Mouse (Mus musculus) intestine, postnatal 0 days (tissue): ENCODE measurements around the gene Gm20509. TPM values are rescaled to one million over a fixed set of nuclear protein-coding genes. Genes with fewer than 3 reads are reported as not detected.
"Not testable (repeated sequence)": the region's sequence is repeated elsewhere in the genome, so short reads cannot be mapped to it uniquely, and the experiment has no call there.

Experiments used
- ATAC-seq: fragments of 200-750 bp; cut with Nextera tagmentation; 2 replicates; pipeline ENCODE4 v1.8.0; 2017; ENCODE audit warnings: mild to moderate bottlenecking, moderate TSS enrichment, moderate library complexity
- H3K27ac ChIP-seq: fragments of 300-500 bp; sonication (generic); 2 replicates; pipeline ENCODE4 v1.5.1; 2014; ENCODE audit warnings: mild to moderate bottlenecking, low read depth, low read length, moderate library complexity
- H3K27me3 ChIP-seq: fragments of 300-500 bp; sonication (generic); replicated peaks from 2 replicates; pipeline ENCODE4 v1.6.1; 2014; ENCODE audit warnings: low read length, mixed read lengths; ENCODE audit not compliant: control insufficient read depth, insufficient read depth
- H3K36me3 ChIP-seq: fragments of 300-500 bp; sonication (generic); 2 replicates; pipeline ENCODE4 v1.6.1; 2014; ENCODE audit warnings: mild to moderate bottlenecking, moderate library complexity; ENCODE audit not compliant: control insufficient read depth, insufficient read depth
- H3K4me1 ChIP-seq: fragments of 300-500 bp; sonication (generic); replicated peaks from 2 replicates; pipeline ENCODE4 v1.6.1; 2014; ENCODE audit warnings: antibody characterized with exemption, low read length, mixed read lengths; ENCODE audit not compliant: control insufficient read depth, insufficient read depth
- H3K4me2 ChIP-seq: fragments of 300-500 bp; sonication (generic); replicated peaks from 2 replicates; pipeline ENCODE4 v1.6.1; 2014; ENCODE audit warnings: low read depth, mild to moderate bottlenecking, moderate library complexity
- H3K4me3 ChIP-seq: fragments of 300-500 bp; sonication (generic); 2 replicates; pipeline ENCODE4 v1.5.1; 2014; ENCODE audit warnings: low read depth, low read length
- H3K9ac ChIP-seq: fragments of 300-500 bp; sonication (generic); 2 replicates; pipeline ENCODE4 v1.6.1; 2014; ENCODE audit warnings: mild to moderate bottlenecking, low read depth, low read length
- H3K9me3 ChIP-seq: fragments of 300-500 bp; sonication (generic); 2 replicates; pipeline ENCODE4 v1.6.1; 2016; ENCODE audit warnings: mixed run types; ENCODE audit not compliant: control insufficient read depth
- CTCF ChIP-seq: sonication (generic); IDR thresholded peaks from 2 replicates; pipeline ENCODE4 v1.5.1; 2016; ENCODE audit warnings: low read depth, mild to moderate bottlenecking, control low read depth, antibody characterized with exemption, moderate library complexity
- WGBS: fragments of 180-500 bp; shearing (Covaris S2); extraction: QIAGEN DNeasy Blood & Tissue Kit; methylation state at CpG from one replicate; pipeline ENCODE4 v1.1.7; 2014; 5-methylcytosine and 5-hydroxymethylcytosine counted together
- polyA plus RNA-seq: library from polyadenylated mRNA; unstranded; fragments of >200 nt; fragmentation: Nextera tagmentation; extraction: Ambion mirVana; gene quantifications from 2 replicates; pipeline ENCODE4 v1.2.1, GENCODE M21; 2015

The Gm20509 gene
- polyA plus RNA-seq, 1 experiment from 2014 or later: not detected

DNA sequence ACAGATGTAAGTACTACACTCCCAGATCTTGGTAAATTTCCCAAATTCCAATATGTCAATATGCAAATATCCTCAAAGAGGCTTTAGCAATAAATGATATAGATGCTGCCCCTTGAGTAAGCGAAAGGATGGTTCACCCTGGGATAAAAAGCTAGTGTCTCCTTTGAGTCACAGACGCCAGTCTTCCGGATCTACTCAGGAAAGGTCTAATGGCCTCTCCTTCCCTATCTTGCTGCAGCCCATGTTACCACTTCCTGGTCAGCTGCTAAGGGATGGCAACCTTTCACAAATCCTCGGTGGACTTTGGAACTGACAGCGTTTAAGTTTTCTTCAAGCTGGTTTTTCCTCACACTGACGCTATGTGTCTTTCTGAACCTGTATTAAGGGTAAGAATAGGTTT lies 33.6 kb upstream of the Gm20509 start:
- Histone ChIP-seq H3K27ac (peak overlapping the region; percentile 69), H3K9ac (no peak overlapping the region), H3K4me2 (no peak overlapping the region), H3K9me3 (no peaks in the 10 kb centered on the region), H3K27me3 (no peaks in the 10 kb centered on the region), H3K4me1 (no peaks in the 10 kb centered on the region), H3K4me3 (no peak overlapping the region), H3K36me3 (no peaks in the 10 kb centered on the region)
- ATAC-seq: peak; percentile 81
- no peak for TF ChIP-seq CTCF
- WGBS: 50% methylated on average over 6 of the region's 6 CpGs

DNA sequence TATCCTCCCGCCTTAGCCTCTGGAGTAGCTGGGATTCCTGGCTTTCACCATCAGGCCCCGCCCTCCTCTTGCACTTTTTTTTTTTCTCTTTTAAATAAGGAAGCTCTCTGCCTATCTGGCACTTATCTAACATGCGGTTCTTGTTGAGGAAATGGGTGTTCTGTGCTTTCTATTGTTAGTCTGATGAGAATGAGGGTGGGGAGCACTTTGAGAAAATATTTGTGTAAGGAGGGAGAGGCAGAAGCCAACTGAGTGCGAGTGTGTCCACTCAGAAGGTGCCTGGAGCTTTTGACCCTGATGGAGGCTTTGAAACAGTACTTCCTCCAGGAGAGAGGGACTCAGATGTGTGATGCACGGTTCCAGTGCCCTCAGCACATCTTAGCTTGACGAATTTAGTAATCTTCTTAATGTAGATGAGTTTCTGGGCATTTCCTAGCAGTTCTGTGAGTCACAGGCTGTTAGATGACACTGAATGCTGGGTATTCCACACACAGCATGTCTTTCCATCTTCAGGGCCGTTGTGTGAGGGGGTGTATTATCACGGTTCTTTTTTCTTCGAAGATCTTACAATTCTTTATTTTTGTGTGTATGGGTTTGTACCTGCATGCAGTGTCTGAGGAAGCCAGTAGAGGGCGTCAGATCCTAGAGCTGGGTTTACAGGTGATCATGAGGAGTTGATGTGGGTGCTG lies 31.2 kb upstream of the Gm20509 start:
- Histone ChIP-seq H3K27me3 (no peaks in the 10 kb centered on the region), H3K27ac (no peak overlapping the region), H3K9ac (no peak overlapping the region), H3K36me3 (no peaks in the 10 kb centered on the region), H3K4me3 (no peak overlapping the region), H3K4me2 (no peak overlapping the region), H3K9me3 (no peaks in the 10 kb centered on the region), H3K4me1 (no peaks in the 10 kb centered on the region)
- ATAC-seq: no peak
- 55% methylated on average over 10 of the region's 10 CpGs for WGBS
- TF ChIP-seq CTCF: peak; percentile 50

- Histone ChIP-seq H3K4me1 (no peaks in the 10 kb centered on the region), H3K36me3 (no peaks in the 10 kb centered on the region), H3K4me3 (no peak overlapping the region), H3K9ac (no peak overlapping the region), H3K27ac (no peak overlapping the region), H3K4me2 (no peak overlapping the region), H3K27me3 (no peaks in the 10 kb centered on the region), H3K9me3 (no peaks in the 10 kb centered on the region)
- 81% methylated on average over 8 of the region's 8 CpGs for WGBS
- no peak for ATAC-seq
- no peak for TF ChIP-seq CTCF
These were observed 29.8 kb upstream of the Gm20509 start for GRCm38 (mm10) chr9:73072426-73072825.

DNA sequence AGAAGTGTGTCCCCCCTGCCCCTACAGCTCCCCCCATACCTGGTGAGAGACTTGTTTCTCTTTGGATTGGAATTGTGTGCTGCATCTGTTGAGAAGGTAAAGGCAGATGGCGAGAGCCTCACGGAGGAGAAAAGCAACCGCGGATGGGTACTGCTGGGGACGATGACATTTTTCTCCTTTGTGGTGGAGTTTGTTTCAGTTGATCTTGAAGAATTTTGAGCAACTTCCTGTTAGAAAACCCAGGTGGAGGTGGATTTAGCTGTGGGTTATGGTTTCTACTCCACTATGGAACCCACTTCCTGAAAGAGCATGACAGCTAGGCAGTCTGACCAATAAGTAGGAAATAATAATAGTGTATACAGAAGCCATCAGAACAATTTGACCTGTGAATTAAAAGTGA lies 29.1 kb upstream of the Gm20509 start:
- ATAC-seq: no peak
- H3K27ac ChIP-seq: no peak overlapping the region

DNA sequence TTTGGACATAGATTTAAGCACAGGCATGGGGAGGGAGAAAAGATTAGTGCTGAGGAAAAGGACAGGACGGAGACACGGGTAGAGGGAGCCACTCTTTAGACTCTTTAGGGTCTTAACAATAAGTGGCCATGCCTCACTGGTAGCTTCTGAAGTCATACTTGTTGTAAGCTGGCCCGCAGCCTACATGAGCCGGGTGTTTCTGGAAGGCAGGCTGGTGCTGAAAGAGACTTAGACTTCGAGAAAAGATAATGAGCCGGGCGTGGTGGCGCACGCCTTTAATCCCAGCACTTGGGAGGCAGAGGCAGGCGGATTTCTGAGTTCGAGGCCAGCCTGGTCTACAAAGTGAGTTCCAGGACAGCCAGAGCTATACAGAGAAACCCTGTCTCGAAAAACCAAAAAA lies 22.9 kb upstream of the Gm20509 start:
- H3K4me1 ChIP-seq, H3K27ac ChIP-seq, ATAC-seq, H3K9ac ChIP-seq, H3K27me3 ChIP-seq, H3K36me3 ChIP-seq, H3K4me3 ChIP-seq, H3K9me3 ChIP-seq, H3K4me2 ChIP-seq: not testable (repeated sequence)
- WGBS: 89% methylated on average over 10 of the region's 12 CpGs

More for the DNA sequence above, 29.1 kb upstream of the Gm20509 start:
- H3K27me3 ChIP-seq: no peaks in the 10 kb centered on the region
- H3K4me2 ChIP-seq: no peak overlapping the region
- H3K4me1 ChIP-seq: no peaks in the 10 kb centered on the region
- H3K4me3 ChIP-seq: no peak overlapping the region
- no peak overlapping the region for H3K9ac ChIP-seq
- no peak for TF ChIP-seq CTCF
- H3K9me3 ChIP-seq: no peaks in the 10 kb centered on the region
- 88% methylated on average over 5 of the region's 5 CpGs for WGBS
- no peaks in the 10 kb centered on the region for H3K36me3 ChIP-seq

DNA sequence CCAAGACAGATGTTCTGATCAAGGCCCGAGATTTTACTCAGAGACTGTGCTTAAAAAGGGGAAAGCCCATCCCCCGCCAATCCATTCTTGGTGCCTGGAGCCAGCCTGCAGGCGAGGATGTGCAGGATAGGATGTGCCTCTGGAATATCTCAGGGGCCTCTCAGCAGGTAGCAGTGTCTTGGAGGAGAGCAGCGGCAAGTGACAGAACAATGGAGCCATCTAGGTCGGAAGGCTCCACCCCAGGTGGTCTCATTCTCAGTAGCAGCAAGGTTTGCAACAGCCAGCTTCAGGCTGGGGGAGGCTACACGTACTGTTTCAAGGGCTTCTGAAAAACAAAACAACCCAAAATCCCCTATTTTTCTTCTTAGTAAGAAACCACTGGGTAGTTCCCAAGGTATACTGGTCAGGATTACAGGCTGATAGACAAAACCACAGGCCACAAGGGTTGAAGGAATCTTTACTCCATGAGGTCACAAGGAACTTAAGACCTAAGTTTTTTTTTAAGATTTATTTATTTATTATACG lies 22.4 kb upstream of the Gm20509 start:
- Histone ChIP-seq H3K36me3 (no peaks in the 10 kb centered on the region), H3K27ac (no peak overlapping the region), H3K9ac (no peak overlapping the region), H3K27me3 (no peaks in the 10 kb centered on the region), H3K4me2 (no peak overlapping the region), H3K4me3 (no peak overlapping the region), H3K9me3 (no peaks in the 10 kb centered on the region), H3K4me1 (no peaks in the 10 kb centered on the region)
- ATAC-seq: no peak
- TF ChIP-seq CTCF: no peak
- WGBS: 58% methylated on average over 7 of the region's 7 CpGs
